Mouse (Mus musculus) intestine, embryonic 14.5 days (tissue): ENCODE data around the gene Mfsd6l. TPM values are rescaled to one million over a fixed set of nuclear protein-coding genes. Genes with fewer than 3 reads are reported as not detected.

Experiments
- ATAC-seq: fragments of 200-750 bp; cut with Nextera tagmentation; replicated peaks from 2 replicates; pipeline ENCODE4 v1.8.0; 2017; ENCODE audit warnings: low read depth, moderate number of reproducible peaks, moderate TSS enrichment, moderate library complexity; ENCODE audit not compliant: low FRiP score, low TSS enrichment
- DNase-seq: peaks from one replicate; pipeline ENCODE4 v3.0.0-alpha.2; 2018; ENCODE audit warnings: low spot score
- H3K27ac ChIP-seq: fragments of 300-500 bp; sonication (generic); 2 replicates; pipeline ENCODE4 v1.5.1; 2014; ENCODE audit warnings: low read depth, mild to moderate bottlenecking, control low read depth
- H3K27me3 ChIP-seq: fragments of 300-500 bp; sonication (generic); replicated peaks from 2 replicates; pipeline ENCODE4 v1.6.1; 2014; ENCODE audit warnings: low read length, control low read depth; ENCODE audit not compliant: control insufficient read depth, insufficient read depth
- H3K36me3 ChIP-seq: fragments of 300-500 bp; sonication (generic); 2 replicates; pipeline ENCODE4 v1.6.1; 2014; ENCODE audit warnings: low read length, control low read depth; ENCODE audit not compliant: control insufficient read depth, insufficient read depth
- H3K4me1 ChIP-seq: fragments of 300-500 bp; sonication (generic); replicated peaks from 2 replicates; pipeline ENCODE4 v1.6.1; 2014; ENCODE audit warnings: low read length, control low read depth, mixed read lengths; ENCODE audit not compliant: control insufficient read depth, insufficient read depth
- H3K4me2 ChIP-seq: fragments of 300-500 bp; sonication (generic); 2 replicates; pipeline ENCODE4 v1.6.1; 2014; ENCODE audit warnings: low read length
- H3K4me3 ChIP-seq: fragments of 300-500 bp; sonication (generic); 2 replicates; pipeline ENCODE4 v1.5.1; 2014; ENCODE audit warnings: low read depth, low read length, control low read depth, mixed read lengths
- H3K9ac ChIP-seq: fragments of 300-500 bp; sonication (generic); 2 replicates; pipeline ENCODE4 v1.6.1; 2014; ENCODE audit warnings: mild to moderate bottlenecking, low read length
- H3K9me3 ChIP-seq: fragments of 300-500 bp; sonication (generic); 2 replicates; pipeline ENCODE4 v1.6.1; 2016; ENCODE audit warnings: low read length, control low read depth; ENCODE audit not compliant: control insufficient read depth
- WGBS: fragments of 180-500 bp; shearing (Covaris S2); extraction: QIAGEN DNeasy Blood & Tissue Kit; methylation state at CpG from one replicate; pipeline ENCODE4 v1.1.7; 2014; 5-methylcytosine and 5-hydroxymethylcytosine counted together
- polyA plus RNA-seq: library from polyadenylated mRNA; unstranded; fragments of >200 nt; fragmentation: Nextera tagmentation; extraction: Ambion mirVana; gene quantifications from 2 replicates; pipeline ENCODE4 v1.2.1, GENCODE M21; 2014

Mfsd6l gene
- polyA plus RNA-seq, 1 experiment from 2014 or later = 2.2 TPM

DNA sequence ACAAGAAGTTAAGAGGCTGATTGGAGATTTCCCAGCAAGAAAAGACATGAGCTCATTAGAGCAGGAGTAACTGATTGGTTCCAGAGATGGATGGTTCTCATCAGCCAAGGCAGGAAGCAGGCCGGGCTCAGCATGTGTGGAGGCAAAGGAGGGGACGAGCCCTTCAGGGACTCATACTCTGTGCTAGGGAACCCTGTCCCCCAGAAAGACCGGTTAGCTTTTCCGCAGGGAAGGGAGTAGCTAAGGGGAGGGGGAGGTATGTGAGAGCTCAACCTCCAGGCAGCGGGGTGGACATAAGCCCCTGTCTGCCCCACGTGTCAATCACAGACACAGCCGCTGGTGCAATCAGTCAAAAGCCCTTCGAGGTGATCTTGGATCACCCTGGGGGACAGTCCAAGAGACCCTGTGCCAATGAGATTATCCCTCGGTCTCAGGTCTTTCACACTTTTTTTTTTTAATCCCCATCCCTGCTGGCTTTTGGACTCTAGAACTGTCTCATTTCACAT, 45.6 kb downstream of the Mfsd6l start:
- no peak for ATAC-seq

DNA sequence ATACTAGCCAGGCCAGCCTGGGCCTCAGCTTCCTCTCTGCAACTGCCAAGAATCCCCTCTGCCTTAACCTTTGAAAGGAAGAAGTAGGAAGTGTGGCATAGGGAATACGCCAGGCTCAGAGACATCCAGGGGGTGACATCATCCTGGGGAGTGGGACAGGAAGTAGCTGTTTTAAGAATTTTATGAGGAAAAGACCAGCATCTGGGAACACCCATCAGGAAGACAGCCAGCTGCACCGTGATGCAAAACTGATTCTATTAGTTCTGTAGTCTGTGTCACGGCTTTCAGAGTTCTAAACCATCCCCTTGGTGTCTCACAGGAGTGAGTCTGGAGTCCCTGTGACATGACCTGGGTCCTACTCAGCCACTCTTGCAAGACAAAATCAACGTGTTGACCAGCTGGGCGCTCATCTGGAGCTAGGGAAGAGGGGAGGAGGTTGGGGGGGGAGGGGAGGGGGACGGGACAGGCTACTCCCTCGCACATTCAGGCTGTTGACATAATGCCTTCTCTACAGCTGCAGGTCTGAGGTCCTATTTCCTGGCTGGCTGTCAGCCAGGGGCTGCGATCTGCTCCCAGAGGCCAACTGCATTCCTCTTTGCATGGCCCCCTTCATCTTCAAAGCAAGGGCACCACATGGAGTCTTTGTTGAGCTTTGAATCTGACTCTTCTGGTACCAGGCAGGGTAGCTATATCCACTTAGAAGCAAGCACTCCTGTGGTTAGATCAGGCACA, 46.4 kb downstream of the Mfsd6l start:
- no peak overlapping the region; the same call in 1 of the 2 replicates for H3K4me2 ChIP-seq
- DNase-seq = peak; percentile 67
- 7% methylated on average over 8 of the region's 8 CpGs for WGBS

More for the DNA sequence above, 45.6 kb downstream of the Mfsd6l start:
- Histone ChIP-seq H3K36me3 (no peaks in the 10 kb centered on the region), H3K4me1 (peaks cover 36% of the 10 kb centered on the region), H3K9me3 (no peaks in the 10 kb centered on the region), H3K9ac (no peak overlapping the region), H3K27ac (peak overlapping the region; percentile 93), H3K4me3 (no peak overlapping the region), H3K4me2 (no peak overlapping the region), H3K27me3 (no peaks in the 10 kb centered on the region)
- WGBS = 16% methylated on average over 9 of the region's 9 CpGs
- DNase-seq = no peak

DNA sequence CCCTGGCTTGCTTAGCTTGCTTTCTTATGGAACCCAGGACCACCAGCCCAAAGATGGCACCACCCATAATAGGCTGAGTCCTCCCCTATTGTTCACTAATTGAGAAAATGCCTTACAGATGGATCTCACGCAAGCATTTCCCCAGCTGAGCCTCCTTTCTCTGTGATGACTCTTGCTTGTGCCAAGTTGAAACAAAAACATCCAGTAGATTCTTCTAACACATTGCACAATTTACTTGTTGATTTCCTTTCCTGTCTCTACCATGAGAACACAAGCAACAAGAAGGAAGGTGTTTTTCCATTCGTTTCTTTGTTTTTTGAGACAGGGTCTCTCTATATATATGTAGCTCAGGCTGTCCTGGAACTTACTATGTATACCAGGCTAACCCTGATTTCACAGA, 51.1 kb downstream of the Mfsd6l start:
- WGBS = 91% methylated on average over 2 of the region's 2 CpGs
- Histone ChIP-seq H3K4me1 (peaks cover 23% of the 10 kb centered on the region), H3K36me3 (no peaks in the 10 kb centered on the region), H3K27ac (no peak overlapping the region), H3K9ac (no peak overlapping the region), H3K4me2 (no peak overlapping the region), H3K27me3 (no peaks in the 10 kb centered on the region), H3K9me3 (no peaks in the 10 kb centered on the region), H3K4me3 (no peak overlapping the region)
- no peak for DNase-seq
- no peak for ATAC-seq

More for the DNA sequence above, 46.4 kb downstream of the Mfsd6l start:
- Histone ChIP-seq H3K27ac (peak overlapping the region; percentile 93), H3K27me3 (no peaks in the 10 kb centered on the region), H3K9ac (no peak overlapping the region), H3K4me3 (no peak overlapping the region), H3K36me3 (no peaks in the 10 kb centered on the region), H3K9me3 (no peaks in the 10 kb centered on the region), H3K4me1 (peaks cover 36% of the 10 kb centered on the region)
- peak; percentile 56; the same call in 1 of the 2 replicates for ATAC-seq

Other genes starting within 250 kb of the Mfsd6l start
- 6.2 and 6.7 TPM in 2 replicates for gene Ntn1, start 155.4 kb upstream of the Mfsd6l start, polyA plus RNA-seq
- 0.61 and 0.78 TPM in 2 replicates for gene Pik3r5, start 124.1 kb upstream of the Mfsd6l start, polyA plus RNA-seq
- gene Pik3r6, start 53.2 kb upstream of the Mfsd6l start, polyA plus RNA-seq = 2.8 and 3.3 TPM in 2 replicates
- gene Ccdc42, start 30.8 kb downstream of the Mfsd6l start, polyA plus RNA-seq = 0.32 TPM in 2 replicates
- gene Myh10, start 135.4 kb downstream of the Mfsd6l start, polyA plus RNA-seq = 108 and 116 TPM in 2 replicates